Mouse (Mus musculus) spleen, postnatal 10 days (tissue): Measurements from ENCODE around the gene Gtf2f2.

Experiments used
- DNase-seq, 2 experiments: peaks; one replicate each; pipeline ENCODE4 v3.0.0; 2021 to 2022; ENCODE audit warnings: low spot score in 2 of 2

The Gtf2f2 gene

DNA sequence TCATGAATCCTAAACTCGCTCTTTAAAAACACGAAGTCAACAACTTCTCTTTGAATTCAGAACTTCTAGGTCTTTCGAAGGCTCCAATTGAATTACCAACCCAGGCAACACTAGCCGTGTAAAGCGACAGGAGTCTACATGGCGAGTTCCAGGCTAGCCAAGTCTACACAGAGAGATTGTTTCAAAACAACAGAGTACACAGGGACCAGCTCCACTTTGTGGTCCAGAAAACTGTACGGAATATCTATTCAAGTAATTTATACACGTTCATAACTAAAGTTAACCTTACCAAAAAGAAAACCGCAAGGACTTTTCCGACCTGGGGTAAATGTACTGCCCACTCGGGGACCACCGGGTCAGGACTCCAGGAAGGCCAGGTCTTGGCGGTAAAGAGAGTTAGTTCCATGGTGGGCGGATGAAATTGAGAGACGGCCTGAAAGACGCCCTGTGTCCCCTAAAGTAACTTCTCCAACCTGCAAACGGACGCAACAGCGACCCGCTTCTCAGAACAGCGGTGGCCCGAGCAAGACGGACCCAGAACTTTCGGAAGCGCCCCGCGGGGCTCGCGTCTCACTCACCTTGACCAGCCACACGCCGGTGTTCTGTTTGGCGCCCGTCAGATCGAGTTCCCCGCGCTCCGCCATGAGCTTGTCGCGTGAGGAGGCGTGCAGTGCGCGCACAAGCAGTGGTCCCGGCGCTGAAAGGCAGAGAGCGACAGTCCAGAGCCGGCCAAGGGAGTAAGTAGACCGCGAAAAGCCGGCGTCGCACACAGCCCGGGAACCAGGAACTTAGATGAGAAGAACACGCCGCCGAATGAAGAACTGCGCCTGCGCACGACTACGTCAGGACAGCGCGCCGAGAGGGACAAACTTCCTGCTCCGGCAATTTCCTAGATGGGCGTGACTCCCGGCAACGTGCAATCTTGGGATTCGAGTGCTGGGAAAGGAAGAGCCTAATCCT, at the start of gene Gtf2f2:
Gene Gtf2f2 (minus strand): TSS at position 764 of the 960 bp plus-strand sequence.
- DNase-seq = peak; percentile 91 to 92

DNA sequence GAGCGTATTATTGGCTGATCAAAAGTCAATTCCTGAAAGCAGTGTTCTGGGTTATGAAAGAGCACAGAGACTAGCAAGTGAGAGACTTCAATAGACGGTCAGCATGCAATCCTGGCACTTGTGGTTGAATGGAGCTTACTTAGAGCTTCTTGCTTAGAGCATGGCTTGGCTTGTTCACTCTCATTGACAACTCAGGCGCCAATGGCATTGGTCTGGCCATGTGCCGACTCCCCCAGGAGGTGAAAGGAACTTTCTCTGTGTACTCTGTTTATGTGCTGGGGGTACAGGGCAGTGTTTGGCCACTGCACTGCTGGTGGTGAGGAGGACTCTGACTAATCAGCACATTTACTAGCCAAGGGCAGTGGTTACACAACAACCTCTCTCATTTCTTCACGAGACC, 48.8 kb upstream of the Gtf2f2 start:
- no peak for DNase-seq

DNA sequence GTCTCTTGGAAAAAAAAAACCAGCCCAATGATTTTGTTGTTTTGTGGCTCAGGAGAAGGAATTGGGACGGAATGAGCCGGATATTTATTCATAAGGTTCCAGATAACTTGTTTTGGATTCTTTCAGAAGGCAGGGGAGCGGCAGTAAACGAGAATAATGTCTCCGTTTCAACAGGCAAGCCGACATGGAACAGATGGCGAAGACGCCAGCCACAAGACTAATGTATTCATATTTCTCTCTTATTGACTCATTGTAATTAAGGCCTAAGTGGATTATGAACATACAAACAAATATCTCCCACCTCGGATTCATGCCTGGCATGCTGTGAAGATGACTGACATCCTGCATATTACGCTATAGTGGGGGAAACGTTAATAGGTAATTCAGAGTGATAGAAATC, 43.1 kb upstream of the Gtf2f2 start:
- no peak for DNase-seq

DNA sequence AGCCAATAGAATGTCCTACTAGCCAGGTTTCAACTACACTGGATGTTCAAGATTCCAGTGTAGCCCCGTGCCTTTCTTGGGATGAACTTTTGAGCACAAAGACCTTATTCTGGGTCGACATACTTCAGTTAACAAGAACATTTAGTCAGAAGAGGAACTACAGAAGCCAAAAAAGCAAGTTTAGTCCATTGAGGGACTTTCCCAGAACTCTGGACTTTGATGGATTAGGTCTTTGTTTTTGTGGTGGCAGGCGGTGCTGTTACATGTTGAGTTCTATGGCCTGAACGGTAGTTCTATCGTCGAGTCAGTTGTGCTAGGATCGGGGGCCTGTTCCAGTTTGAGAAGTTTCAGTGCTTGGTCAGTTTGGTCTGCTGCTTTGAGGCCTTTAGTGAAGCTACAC, 41.3 kb upstream of the Gtf2f2 start:
- DNase-seq = no peak

DNA sequence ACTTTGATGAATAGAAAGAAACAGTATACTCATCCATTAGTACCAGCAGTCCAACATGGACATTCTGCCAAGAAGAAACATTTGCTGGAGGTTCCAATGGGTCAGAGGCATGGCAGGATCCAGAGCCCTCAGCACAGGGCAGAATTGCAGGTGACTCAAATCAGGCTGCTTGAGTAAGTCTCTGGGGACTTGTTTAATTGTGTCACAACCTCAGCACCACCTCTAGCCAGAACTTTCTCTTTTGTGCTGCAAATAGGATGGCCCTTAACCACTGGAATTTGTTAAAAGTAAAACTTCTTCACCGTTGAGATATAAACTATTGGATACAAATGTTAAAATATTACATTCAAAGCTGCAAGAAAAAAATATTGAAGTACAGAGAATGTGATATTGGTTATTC, 35.1 kb upstream of the Gtf2f2 start:
- DNase-seq = no peak

DNA sequence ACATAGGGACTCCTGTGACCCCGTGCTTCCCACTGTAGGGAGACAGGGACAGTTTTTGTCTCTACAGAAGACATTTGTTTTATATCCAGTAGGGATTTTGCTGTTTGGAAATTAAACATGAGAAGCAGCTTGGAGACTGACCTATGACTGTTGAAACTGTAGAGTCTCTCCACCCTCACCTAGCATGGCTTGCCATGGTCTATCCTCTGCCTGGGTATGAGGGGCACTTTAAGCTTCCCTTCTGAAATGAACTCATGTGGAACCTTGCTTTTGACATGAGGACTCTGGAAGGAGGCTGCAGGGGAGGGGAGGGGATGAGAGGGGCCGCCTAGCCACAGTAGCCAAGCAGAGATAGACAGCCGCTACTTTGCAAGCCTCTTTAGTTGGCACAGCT, 33.5 kb upstream of the Gtf2f2 start:
- no peak for DNase-seq

DNA sequence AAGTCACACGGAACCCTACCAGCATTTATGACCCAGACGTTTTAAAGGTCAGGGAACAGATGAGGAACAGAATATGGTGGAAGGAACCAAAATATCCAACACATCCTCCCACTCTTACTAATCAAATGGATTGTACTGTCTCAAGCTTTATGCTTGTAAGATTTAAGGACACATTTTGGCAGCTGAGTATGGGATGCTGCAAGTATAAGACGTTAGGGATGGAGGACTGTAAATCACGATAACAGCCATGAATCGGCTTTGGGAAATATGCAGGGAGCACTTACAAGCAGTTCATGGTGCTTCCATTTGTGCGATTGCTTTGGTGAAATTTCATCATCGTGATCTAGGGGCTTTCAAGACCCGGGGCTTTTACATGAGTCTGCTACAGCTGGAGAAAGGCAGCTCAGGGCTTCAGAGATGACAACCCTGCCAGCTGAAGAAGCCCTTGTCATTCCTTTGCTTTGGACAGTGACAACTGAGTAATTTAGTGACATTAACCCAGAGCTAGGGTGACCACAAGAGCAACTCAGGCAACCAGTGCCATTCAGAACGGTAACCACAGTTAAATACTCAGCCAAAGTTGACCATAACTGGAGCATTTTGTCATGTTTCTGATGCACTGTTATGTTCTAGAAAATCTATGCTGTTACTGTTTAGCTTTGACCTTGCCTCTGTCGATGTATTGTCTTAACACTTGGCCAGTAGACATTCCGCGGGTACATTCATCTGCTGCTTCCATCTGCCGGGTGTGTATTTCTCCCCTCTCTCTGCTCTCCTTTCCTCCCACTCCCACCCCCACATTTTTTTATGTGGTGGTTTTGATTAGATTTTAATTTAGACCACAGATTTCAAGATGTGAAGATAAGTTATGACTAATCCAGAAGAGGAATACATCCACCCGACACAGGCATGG, 32.8 kb upstream of the Gtf2f2 start:
- no peak for DNase-seq

DNA sequence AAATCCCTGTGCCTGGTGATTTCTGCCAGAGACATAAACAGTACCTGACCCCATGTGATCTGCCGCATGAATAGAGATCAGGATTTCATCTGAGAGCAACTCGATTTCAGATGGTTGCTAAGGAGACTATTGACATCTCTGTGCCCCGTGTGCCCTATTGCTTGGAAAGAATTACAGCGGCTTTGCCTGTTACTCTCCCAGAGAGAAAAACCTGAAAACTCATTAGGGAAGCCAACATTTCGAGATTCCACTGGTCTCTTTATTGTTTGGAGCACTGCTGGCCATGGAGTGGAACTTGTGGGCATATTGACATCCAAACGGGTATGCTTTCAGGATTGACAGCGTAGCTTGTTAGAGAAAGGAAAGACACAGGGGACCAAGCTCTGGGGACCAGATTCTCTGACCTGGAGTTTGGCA, 22.6 kb upstream of the Gtf2f2 start:
- DNase-seq = no peak

DNA sequence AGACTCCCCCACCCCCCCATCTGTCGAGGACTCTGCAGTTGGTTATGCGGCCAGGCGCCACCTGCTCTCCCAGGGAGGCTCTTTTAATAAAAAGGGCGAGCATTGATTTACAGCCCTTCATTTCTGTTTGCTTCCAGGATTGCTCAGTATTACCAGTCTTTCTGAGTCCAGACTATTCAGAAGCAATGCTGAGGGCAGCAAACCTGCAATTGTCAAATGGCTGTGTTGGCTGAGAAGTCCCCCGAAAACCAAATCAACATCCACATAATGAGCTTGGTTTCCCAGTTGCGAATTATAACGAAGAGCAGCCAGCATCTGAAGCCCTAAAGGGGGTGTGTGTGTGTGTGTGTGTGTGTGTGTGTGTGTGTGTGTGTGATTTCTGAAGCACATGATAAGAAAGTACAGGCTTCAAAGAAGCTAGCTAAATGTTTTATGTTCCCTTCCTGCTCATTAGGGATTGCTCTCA, 22.0 kb upstream of the Gtf2f2 start:
- DNase-seq = no peak

DNA sequence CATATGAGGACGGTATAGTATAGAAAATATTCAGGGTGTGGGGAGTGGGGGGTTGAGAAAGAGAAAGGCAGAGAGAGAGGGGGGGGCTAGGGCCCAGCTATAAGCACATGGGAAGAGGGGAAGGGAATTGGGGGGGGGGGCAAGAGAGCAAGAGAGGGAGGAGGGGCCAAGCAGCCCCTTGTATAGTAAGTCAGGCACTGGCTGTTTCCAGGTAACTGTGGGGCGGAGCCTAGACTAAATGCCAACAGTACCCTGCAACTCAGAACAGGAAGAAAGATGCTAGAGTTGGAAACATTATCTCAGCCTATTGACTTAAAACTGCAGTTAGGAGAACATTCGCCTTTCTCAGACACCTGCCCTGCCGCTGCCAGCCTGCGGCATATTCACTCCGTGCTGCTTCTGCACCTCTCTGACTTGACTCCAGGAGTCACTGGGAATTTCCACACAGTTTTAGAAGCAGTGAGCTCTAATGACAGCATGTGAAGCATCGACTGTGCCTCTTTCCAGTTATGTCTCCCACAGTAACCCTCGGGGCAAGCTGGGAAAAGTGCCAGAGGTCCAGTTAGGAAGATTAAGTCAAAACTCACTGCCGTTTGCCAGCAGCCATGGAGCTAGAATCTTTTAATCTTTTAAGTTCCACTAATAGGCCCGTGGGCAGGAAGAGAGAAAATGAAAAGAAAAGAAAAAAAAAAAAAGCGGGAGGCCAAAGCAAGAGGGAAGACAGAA, 20.6 kb upstream of the Gtf2f2 start:
- DNase-seq = no peak

DNA sequence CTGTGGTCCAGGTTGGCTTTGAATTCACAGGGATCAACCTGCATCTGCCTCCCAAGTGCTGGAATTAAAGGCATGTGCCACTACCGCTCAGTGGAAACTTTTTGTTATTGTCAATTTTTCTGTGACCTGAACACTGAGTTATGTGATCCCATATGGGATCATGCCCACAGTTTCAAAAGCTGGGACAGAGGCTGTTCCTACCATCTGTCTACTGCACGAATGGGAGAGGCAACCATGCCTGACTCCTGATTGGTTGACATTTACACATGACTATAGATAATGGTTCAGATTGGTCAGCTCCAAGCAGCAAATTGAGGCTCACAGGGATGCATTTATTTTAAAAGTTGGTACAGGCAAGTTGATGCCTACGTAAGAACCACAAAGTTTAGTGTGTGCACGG, 14.0 kb upstream of the Gtf2f2 start:
- no peak for DNase-seq

DNA sequence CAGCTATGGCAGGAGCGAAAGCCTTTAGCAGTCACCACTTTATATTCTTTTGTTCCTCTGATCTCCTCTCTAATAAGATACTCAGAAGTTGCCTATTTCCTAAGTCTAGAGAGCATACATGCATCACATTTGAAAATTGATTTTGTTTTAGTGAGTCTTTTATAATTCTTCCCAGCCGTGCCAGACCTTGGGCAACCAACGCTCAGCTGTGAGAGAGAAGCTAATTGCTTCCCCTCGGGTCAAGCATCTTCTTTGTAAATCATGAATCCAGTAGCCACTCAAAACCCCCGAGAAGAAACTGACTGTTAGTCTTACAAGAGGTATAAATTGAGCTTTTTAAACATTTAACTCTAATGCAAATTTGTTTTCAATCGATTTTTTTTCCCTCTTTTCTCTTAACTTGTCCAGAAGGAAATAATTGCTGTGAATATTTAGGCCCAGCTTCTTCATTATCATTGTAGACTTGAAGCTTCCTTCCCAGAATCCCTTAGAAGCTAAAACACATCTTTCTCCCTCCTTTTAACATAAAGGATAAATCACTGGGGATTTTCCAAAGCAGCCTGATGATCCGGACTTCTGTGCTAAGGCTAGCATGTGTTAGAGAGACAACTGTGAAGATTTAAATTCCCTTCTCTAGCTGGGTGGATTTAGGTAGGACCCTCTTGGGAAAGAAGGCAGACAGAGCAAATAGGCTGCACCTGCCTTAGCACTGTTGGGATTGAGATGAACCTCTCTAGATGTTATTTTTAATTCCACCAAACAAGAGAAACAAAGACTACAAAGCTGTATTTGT, 10.5 kb upstream of the Gtf2f2 start:
- no peak for DNase-seq

DNA sequence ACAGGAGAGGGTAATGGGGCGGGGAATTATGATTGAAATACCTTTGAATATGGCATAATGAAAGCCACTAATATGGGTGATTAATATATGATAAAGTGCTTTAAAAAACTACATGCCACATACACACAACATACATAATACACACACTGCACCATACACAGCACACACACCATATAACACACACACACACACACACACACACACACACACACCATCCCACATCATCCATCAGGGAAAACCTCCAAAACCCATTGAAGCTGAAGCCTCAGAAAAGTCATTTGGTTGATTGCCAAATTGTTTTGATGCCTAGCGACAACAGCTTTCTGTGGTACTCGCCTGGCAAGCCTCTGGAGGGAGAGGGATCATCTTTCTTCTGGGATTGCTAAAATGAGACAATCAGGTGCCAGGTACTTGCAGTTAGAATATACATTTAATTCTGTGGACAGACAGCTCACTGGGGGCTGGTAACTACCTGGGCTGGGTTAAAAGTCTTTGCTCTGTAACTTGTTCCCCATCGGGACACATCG, 9.7 kb upstream of the Gtf2f2 start:
- no peak for DNase-seq

DNA sequence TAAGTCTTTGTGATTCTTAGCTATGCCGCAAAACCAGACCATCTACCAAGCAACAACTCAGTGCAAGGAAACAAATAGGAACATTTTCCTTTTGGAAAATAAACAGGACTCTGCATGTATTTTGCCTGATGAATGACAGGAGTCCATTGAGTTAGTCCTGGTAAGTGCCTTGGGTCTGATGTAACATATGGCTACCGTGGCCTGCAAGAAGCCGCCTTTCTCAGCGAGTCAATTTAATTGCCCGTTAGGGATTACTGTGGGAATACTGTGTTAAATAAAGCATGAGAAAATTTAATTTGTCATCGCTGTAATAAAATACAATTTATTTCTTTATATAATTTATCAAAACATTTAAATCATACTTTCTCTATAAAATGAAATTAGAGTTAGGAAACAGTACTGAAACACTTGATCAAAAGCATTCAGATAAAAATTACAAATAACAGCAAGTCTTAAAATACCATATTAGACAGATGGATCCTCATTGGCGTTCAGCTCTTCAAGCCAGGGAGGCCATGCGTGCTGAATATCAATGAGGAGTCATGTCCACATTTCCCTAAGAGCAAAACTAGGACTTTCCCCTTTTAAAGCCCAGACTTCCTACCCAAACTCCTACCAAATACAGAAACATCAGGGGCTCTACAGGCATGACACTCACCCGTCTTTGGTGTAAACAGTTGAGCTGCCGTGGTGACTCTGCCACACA, 7.3 kb upstream of the Gtf2f2 start:
- DNase-seq = no peak

DNA sequence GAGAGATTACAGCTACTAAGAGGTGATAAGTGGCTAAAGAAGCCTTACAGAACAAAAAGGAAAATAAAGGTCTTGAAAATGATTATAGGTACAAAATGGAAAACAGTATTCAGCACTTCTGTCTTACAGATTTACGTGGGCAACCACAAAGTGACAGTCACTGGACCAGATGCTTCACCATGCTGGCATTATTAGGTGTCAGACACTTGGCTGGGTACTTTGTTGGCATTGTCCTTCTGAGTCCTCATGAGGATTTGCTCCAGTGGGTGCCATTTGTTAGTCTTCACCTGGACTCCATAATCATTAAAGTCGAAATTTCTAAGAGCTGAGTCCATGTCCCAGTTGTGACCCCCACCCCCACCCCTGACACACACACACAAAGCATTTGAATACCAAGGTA, 3.7 kb upstream of the Gtf2f2 start:
- DNase-seq = no peak

DNA sequence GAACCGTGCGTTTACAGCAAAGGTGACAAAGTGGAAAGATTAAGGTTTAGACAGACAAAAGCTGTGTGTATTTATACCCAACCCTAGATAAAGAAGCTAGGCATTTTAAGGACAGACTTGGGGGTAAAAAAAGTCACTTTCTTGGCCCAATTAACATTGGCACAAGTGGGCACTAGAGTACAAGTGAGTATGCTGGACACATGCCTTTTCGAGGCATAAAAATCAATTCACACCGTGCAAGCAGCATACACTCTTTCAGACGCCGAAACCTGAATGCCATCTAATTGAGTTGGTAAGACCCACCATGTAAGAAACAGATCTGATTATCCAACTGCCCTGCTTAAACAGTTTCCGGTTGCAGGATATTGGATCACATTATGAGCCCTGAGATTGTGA, 395 bp upstream of the Gtf2f2 start:
- DNase-seq = no peak

DNA sequence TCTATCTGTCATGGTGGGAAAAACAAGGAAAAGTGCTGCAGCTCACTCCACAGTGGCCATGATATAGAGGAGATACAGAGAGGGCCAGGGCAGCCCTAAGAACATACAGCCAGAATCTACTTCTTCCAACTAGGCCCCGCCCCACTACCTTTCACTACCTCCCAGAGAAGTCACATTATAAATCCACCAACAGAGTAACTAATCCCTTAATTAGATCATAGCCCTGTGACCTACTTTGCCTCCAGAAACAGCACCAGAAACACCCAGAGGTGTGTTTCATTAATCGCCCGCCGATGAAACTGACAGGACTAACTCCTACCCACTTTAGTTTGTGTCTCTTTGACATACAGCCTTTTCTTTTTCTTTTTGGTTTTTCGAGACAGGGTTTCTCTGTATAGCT, 1.5 kb downstream of the Gtf2f2 start:
- DNase-seq = peak in 1 of 2 experiments; percentile 19

DNA sequence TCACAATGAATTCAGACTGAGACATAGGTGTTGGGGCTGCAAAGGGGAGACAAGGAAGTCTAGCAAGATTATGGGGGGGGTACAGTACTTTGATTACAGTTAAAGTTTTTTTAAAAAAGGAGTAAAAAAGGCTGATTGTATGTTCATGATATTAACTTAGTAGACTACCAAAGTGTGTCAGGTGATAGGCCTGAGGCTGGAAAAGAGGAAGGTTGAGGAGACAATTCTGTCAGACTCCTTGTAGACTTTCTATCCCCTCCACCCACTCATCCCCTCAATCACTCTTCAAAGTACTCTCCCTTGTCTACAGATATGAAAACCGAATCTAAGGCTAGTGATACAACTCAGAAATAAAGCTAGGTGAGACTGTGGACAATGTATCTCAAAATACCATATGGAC, 2.5 kb downstream of the Gtf2f2 start:
- DNase-seq = no peak

DNA sequence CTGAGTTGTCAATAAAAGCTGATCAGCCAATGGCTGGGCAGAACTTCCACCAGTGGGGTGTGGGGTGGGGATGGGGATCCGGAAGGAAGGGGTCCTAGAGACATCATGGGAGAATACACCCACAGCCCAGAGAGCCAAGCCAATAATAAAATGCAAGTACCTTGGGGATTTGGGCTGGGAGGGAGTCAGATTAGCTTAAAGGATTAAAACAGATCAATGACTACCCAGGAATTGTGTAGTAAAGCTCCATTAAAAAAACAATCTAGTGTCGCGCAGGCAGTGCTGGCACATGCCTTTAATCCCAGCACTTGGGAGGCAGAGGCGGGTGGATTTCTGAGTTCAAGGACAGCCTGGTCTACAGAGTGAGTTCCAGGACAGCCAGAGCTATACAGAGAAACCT, 5.7 kb downstream of the Gtf2f2 start:
- DNase-seq = no peak

DNA sequence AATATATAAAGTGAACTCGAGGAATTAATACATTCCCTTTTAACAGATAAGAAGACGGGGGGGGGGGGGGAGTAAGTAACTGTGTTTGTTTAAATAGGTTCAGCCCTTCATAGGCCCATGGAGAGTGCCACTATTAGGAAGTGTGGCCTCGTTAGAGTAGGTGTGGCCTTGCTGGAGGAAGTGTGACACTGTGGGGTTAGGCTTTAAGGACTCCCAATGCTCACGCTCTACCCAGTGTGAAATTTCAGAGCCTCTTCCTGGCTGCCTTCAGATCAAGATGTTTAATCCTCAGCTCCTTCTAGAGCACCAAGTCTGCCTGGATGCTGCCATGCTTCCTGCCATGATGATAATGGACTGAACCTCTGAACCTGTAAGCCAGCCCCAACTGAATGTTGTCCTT, 8.9 kb downstream of the Gtf2f2 start:
- DNase-seq = no peak
